Mouse (Mus musculus) megakaryocyte, adult 5-6 weeks (primary cell): ENCODE data around the gene Ass1. TPM values are rescaled to one million over a fixed set of nuclear protein-coding genes. Genes with fewer than 3 reads are reported as not detected.

ENCODE experiments used
- ATAC-seq: 2 replicates; pipeline ENCODE4 v1.8.0; 2016; ENCODE audit warnings: mild to moderate bottlenecking, inconsistent platforms; ENCODE audit not compliant: poor library complexity, severe bottlenecking
- total RNA-seq, 2 experiments: library from RNA; stranded (forward) in 1 of 2; stranded (reverse) in 1 of 2; fragments of 153-499, 151-499 nt in 1 of 2; fragments of 221-1000, 200-1000 nt in 1 of 2; gene quantifications; 2 replicates each; pipeline versions ENCODE4 v1.2.3 to v1.2.4; 2015 to 2017

Gene Ass1
- total RNA-seq, 2 experiments from 2014 or later = 147 to 194 TPM

GRCm38 (mm10) chr2:31482914-31483575 is 13.0 kb downstream of the Ass1 start:
- ATAC-seq = peak; percentile 82

- ATAC-seq = no peak
Measured at GRCm38 (mm10) chr2:31484187-31484586, 14.2 kb downstream of the Ass1 start.

GRCm38 (mm10) chr2:31489166-31489565 is 19.2 kb downstream of the Ass1 start:
- no peak for ATAC-seq

- ATAC-seq = no peak
Measured at GRCm38 (mm10) chr2:31490556-31490955, 20.5 kb downstream of the Ass1 start.

- ATAC-seq = no peak
Measured at GRCm38 (mm10) chr2:31492308-31492707, 22.3 kb downstream of the Ass1 start.

GRCm38 (mm10) chr2:31493243-31493642 is 23.2 kb downstream of the Ass1 start:
- ATAC-seq = no peak

- ATAC-seq = no peak
Measured at GRCm38 (mm10) chr2:31494315-31494714, 24.3 kb downstream of the Ass1 start.

- no peak for ATAC-seq
Measured at GRCm38 (mm10) chr2:31495046-31495476, 25.1 kb downstream of the Ass1 start.

GRCm38 (mm10) chr2:31496141-31496540 is 26.1 kb downstream of the Ass1 start:
- ATAC-seq = no peak

- no peak for ATAC-seq
Measured at GRCm38 (mm10) chr2:31497113-31497512, 27.1 kb downstream of the Ass1 start.

GRCm38 (mm10) chr2:31497635-31498034 is 27.6 kb downstream of the Ass1 start:
- ATAC-seq = no peak

GRCm38 (mm10) chr2:31499327-31500291 is 29.6 kb downstream of the Ass1 start:
- no peak for ATAC-seq

GRCm38 (mm10) chr2:31500292-31501204 is 30.5 kb downstream of the Ass1 start:
- ATAC-seq = no peak

GRCm38 (mm10) chr2:31501448-31502130 is 31.6 kb downstream of the Ass1 start:
- no peak for ATAC-seq

GRCm38 (mm10) chr2:31502616-31503522 is 32.9 kb downstream of the Ass1 start:
- no peak for ATAC-seq

- ATAC-seq = no peak
Measured at GRCm38 (mm10) chr2:31505472-31505871, 35.5 kb downstream of the Ass1 start.

GRCm38 (mm10) chr2:31508851-31509250 is 38.8 kb downstream of the Ass1 start:
- ATAC-seq = no peak

GRCm38 (mm10) chr2:31511316-31511715 is 41.3 kb downstream of the Ass1 start:
- ATAC-seq = no peak

- no peak for ATAC-seq
Measured at GRCm38 (mm10) chr2:31516557-31516956, 46.5 kb downstream of the Ass1 start.
